Mouse (Mus musculus): ENCODE measurements around the gene Pcgf2.

Gene Pcgf2

GRCm38 (mm10) chr11:97644834-97645233 is 55.5 kb downstream of the Pcgf2 start:
- peak; percentile 81 to 85 for DNase-seq

GRCm38 (mm10) chr11:97643380-97644055 is 56.8 kb downstream of the Pcgf2 start:
- no peak for DNase-seq

GRCm38 (mm10) chr11:97642746-97643145 is 57.6 kb downstream of the Pcgf2 start:
- DNase-seq, result no peak

- no peak for DNase-seq
Observed at GRCm38 (mm10) chr11:97641668-97642067, 58.6 kb downstream of the Pcgf2 start.

Data from lung, adult 18-20 months (tissue).